Mouse (Mus musculus) inflammation-experienced regulatory T-cells, adult 6 months (primary cell): Measurements from ENCODE around the gene U2surp. TPM values are rescaled to one million over a fixed set of nuclear protein-coding genes. Genes with fewer than 3 reads are reported as not detected.

Source experiments
- ATAC-seq: one replicate; pipeline ENCODE4 v1.8.0; 2017
- polyA plus RNA-seq, 3 experiments: library from polyadenylated mRNA; unstranded; fragments of 100-300 nt; shearing (Covaris generic); gene quantifications; one replicate each; pipeline ENCODE4 v1.2.1; 2017

Gene U2surp
- polyA plus RNA-seq: 100 to 1,000 TPM; 196 to 252 (median 205) TPM

DNA sequence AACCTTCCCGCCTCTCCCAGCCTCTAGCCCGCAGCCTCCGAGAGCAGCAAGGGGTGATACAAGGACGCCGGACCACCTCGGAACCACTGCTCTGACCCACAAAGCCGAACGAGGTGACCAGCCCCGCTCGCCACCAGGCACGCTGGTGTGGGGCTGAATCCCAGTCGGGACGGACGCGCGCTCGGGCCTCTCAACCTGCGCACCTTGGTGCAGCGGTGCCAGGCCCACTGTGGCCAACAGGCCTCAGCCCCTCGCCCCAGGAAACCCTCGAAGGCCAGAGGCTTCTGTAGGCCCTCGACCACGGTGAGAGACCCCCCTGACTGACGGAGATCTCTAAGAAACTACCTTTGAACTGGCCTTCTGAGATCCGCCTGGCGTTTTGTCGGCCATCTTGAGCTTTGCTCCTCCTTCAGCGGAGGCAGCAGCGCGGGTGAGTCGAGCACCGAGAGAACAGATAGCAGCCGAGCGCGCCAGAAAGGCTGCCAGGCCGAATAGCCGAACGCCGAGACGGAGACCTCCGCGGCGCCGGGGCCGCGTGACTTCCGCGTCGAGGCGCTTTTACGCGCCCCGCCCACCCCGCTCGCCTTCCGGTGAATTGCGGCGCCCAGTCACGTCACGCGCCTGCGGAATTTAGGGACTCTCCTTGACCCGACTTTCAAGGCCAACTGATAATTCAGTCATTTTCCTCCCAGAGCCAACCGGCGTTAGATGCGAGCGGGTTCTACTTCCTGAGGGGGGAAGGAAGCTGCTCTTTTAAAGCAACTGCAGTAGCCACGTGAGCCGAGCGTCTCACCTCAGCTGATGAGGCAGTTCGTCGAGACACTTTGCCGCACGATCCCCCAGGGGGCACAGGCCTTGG lies at the start of gene U2surp:
Gene U2surp (minus strand): TSS at position 525 of the 859 bp plus-strand sequence.
- peak; percentile 88 for ATAC-seq

DNA sequence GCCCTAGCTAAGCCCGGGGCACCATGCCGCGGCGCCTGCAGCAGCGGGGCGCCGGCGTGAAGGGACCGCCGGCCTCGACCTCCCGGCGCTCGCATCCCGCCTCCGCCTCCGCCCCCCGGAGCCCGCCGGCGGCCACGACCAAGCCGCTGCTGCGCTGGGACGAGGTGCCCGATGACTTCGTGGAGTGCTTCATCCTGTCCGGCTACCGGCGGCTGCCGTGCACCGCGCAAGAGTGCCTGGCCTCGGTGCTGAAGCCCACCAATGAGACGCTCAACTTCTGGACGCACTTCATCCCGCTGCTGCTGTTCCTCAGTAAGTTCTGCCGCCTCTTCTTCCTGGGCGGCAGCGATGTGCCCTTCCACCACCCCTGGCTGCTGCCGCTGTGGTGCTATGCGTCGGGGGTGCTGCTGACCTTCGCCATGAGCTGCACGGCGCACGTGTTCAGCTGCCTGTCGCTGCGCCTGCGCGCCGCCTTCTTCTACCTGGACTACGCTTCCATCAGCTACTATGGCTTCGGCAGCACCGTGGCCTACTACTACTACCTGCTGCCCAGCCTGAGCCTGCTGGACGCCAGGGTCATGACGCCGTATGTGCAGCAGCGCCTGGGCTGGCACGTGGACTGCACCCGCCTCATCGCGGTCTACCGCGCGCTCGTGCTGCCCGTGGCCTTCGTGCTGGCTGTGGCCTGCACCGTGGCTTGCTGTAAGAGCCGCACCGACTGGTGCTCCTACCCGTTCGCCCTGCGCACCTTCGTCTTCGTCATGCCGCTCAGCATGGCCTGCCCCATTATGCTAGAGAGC lies 48.3 kb upstream of the U2surp start:
- ATAC-seq: no peak

DNA sequence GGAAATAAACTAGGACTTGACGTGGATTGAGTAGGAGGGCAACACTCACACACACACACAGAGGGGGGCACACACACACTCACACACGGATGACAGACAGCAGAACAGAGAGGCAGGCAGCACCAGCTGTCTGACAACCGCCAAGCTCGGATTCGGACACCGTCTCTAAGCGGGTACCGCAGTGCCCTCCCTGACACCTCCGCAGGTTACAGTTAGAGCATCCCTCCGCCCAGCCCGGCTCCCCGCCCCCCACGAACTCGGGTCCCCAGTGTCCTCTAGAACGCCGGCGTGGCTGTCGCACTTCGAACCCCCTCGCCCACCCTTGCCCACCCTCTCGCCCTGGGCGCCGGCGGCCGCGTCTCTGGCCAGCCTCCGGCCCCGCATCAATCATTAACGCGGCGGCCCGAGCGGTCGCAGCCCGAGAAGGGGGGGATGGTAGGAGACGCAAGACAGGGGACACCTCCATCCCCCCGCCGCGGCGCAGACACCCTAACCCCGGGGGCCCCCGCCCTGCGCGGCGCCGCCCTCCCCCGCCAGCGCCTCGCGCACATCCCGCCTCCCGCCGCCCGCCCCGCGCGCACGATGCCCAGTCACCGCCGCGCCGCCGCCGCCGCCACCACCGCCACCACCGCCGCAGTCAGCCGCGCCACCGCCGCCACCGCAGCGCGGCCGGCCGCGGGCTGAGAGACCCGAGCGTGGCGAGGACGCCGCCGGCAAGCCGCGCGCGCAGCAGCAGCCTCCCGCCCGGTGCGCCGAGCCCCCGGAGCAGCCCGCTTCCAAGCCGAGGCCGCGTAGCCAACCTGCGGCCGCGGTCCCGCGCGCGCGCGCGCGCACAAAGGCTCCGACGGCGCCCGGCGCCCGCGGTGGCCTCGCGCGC lies 47.5 kb upstream of the U2surp start, which contains the start of gene Paqr9:
Gene Paqr9 (plus strand): TSS at position 599 of the 877 bp plus-strand sequence.
- ATAC-seq: no peak

DNA sequence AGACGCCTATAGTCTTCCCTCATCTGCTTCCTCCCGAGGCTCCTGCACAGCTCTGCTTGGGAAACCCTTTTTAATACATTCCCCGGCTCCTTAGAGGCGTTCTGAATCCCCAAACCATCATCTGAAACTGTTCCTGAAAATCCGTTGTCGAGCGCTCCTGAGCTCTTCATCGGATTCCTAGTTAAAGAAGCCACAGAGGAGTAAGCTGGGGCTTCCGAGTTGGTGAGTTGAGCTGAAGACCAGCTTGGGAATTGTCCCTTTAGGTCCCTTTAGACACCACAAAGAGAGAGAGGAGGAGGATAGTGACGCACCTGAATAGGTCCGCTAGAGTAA lies 46.9 kb upstream of the U2surp start:
- ATAC-seq: no peak

DNA sequence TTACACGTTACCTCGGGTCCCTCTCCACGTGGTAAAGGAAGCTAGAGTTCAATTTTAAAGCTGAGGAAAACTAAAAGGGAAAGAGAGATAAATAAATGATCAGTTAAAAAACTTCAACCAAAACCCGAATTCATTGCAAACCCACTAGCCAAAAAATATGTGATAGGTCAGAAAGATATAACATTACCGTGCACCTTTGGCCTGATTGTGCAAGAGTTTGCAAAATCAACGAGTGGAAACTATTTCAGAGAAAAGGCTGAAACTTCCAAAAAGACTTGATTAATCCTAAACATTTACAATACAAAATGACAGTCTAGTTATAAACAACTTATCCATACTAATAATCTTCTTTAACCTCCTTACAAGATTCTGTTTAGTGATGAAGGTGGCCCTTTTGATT lies 45.9 kb upstream of the U2surp start:
- no peak for ATAC-seq

DNA sequence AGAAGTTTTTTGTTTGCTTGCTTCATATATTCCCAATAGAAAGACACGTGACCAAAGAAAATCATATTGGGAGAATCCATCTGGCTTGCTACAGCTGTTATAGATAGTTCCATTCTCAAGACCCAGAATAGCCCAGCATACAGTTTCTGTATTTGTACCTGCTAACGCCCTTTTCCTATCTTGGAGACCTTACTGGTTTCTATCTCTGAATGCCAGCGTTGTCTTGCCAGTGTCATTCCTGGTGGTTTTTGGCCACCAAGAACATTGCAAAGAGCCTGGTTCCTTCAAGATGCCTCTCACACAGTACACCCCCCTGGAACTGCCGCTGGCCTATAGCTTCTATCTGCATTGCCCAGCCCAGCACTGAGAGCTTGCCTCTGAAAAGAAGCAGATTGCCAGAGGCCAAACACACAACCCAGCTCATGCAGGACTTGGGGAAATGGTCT lies 44.3 kb upstream of the U2surp start:
- no peak for ATAC-seq

DNA sequence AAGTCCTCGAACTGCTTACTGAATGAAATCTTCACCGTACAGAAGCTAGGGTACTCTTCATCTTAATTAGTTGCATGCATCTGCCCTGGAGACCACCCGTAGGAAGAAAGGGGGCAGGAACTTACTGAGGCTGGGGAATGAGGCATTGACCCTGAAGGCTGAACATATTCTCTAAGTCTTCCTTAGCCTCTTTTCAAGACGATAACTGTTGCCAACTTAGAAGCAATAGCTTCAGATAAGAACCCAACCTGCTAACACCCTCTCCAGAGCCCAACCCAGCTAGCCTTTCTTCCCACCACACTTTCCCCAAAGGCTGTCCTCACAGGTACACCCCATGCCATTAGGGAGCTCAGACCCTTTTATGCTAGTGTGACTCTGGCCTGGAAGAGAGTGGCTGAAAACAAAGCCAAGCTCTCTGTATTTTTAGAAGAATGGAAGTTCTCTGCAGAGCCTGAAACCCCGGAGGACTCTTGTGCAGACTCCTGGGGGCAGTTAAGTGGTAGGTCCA lies 43.5 kb upstream of the U2surp start:
- ATAC-seq: no peak

DNA sequence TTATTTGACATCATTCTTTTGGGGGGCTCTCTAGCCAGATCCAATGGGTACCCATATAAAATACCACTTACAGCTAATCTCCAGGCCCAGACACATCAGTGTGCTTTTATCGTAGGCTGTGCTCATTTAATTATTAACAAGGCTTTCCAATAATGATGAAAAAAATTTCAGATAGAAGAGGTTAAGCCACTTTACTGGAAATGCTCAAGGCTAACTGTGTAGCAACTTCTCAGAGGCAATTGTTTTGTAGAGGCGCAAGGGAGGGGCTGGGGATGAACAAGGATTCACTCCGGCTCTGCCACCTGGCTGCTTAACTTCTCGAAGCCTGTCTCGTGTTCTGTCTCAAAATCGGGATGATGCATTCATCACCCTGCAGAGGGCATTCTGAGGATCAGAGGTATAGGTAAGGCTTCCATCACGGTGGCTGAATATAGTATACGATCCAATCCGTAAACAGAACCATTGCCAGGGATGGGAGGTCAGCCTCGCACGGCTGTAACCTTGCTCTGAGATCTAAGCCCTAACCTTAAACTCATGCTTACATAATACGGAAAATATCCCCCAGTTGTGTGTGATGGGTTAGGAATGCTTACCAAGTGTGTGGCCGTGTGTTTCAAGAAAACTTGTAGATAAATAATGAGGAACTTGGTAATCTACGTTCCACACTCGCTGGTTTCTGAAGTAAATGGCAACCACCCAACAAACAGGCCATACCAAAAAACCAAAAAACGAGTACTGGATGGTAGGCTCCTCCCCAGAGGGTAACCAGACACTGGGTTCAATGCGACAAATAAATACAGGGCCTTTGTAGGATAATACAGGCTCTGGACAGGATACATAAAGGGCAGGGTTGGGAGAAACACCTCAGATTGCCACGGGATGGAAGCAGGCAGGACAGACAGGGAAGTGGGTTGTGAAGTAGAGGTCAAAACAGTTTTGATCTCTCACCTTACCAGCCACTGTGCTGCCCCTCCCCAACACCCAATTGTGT lies 42.7 kb upstream of the U2surp start:
- ATAC-seq: no peak

DNA sequence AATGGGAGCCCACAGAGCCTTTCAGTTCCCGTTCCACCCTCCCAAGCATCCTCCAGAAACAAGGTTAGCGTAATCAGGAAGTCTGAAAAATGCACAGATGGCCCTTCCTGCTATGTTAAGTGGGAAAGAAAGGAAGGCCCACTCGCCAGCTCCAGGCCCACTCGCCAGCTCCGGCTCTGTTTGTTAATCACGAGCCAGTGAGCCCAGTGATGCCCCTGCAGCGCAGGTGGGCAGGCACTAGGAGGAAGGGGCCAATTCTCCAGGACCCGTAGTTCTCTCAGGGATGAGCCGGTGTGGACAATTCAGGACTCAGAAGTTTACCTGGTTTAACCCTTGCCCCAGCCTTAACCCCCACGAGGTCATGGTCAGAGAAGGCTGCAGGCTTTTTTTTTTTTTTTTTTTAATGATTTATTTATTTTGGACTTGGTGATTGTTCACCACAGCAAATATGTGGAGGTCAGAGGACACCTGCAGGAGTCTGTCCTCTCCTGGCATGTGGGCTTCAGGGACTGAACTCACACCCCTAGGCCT lies 40.4 kb upstream of the U2surp start:
- no peak for ATAC-seq

DNA sequence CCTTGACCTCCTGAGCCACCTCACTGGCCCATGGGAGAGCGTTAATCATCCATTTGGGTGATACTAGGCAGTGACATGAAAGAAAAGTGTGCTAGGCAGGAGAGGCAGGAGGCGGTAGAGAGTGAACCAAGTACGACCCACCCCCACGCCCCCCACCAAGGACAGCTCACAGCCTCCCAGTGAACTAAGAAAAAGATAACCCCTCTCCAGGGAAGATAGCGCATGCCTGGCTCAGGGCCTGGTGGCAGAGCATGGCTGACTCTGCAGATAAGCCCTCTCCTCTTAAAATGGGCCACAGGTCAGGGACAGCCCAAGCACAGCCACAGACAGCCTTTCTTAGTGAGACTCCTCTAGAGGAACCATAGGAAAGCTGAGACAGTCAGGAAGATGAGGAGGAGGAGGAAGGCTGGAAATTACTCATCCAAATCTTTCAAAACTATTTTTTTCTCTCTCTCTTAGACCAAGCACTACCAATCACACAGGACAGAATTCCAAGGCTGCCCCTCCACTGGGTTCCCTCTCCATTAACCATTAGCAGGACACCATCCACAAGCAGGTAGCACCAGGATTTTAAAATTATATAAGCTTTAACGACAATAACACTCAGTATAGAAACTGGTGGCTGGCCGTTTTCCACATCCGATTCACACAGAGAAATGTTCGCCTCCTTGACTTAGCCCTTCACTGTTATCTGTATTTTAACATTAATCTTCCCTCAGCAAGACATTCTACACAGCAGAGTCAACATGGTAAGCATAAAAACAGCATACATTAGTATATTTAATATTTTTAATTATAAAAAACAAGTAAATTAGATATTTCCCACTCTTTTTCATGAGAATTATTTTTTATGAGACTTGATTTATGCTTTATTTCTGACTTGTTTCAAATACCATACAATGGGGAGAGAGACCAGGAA lies 39.3 kb upstream of the U2surp start:
- ATAC-seq: no peak

DNA sequence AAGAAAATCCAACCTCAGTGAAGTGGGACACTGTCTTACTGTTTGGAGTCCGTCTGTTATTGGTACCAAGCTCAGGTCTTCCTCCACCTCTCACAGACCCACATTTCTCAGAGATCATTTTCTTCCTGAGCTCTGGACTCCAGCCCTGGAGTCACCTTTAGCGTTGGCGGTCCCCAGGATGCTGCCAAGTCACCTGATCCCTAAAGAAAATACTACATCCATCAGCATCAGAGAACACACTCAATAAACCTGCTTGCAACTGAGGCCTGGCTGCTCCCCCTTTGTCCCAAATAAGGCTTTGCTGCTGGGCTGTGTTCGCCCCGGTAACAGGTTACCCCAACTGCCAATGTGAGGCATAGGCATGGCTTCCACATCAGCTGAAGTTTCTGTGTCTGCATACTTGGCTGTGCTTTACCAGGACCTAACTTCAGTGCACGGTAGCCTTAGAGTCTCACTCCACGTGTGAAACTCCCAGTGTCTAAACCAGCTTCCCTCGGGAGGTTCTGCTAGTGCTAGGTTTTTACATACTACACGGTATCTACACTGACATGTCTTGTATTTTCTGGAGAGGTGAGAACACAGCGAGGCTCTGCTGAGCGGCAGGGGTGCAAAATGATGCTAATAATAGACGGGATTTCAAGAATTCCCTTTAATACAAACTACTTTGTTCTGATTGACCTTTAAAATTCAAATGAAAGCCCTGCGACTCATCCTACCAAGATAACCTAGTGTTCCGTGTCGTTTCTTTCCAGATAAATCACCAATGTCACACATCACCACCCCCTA lies 38.0 kb upstream of the U2surp start:
- ATAC-seq: no peak

DNA sequence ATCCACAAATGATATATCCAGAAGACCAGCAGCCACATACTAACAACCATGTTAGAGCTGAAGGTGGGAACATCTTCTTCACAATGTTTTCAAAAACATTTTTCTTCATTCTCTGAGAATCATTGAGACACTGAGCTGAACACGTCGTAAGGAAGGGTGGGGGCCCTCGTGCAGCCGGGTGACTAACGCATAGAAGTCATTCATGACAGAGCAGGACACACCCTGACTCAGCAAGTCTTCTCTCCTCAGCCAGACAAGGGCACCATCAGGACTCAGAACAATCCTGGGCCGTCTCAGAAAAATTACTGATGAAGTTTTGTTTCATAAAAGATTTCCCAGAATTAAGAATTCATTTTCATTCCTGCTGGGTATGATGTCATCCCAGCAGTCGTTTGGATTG lies 34.9 kb upstream of the U2surp start:
- no peak for ATAC-seq

DNA sequence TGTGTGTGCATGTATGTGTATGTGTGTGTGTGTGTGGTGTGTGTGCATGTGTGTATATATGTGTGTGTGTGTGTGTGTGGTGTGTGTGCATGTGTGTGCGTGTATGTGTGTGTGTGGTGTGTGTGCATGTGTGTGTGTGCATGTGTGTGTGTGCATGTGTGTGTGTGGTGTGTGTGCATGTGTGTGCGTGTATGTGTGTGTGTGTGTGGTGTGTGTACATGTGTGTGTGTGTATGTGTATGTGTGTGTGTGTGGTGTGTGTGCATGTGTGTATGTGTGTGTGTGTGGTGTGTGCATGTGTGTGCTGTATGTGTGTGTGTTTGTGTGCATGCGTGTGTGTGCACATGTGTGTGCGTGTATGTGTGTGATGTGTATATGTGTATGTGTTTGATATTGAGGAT lies 32.8 kb upstream of the U2surp start:
- ATAC-seq: no peak

DNA sequence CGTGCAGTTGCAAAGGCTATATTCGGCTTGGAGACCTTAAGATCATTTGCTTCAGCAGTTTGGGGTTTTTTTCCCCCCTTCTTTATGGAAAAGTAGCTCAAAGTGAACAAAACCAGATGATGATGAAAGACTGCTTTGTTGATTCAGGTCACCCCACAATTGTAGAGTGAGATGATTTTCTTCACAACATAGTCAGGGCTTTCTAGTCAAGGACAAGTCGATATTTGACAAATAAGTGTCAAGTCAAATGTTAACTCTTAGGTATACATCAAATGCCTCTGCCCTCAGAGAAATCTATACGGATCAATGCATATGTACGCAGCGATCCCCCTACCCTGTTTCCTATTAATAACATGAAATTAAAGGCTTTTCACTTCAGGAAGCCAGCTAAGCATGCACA lies 30.7 kb upstream of the U2surp start:
- no peak for ATAC-seq

DNA sequence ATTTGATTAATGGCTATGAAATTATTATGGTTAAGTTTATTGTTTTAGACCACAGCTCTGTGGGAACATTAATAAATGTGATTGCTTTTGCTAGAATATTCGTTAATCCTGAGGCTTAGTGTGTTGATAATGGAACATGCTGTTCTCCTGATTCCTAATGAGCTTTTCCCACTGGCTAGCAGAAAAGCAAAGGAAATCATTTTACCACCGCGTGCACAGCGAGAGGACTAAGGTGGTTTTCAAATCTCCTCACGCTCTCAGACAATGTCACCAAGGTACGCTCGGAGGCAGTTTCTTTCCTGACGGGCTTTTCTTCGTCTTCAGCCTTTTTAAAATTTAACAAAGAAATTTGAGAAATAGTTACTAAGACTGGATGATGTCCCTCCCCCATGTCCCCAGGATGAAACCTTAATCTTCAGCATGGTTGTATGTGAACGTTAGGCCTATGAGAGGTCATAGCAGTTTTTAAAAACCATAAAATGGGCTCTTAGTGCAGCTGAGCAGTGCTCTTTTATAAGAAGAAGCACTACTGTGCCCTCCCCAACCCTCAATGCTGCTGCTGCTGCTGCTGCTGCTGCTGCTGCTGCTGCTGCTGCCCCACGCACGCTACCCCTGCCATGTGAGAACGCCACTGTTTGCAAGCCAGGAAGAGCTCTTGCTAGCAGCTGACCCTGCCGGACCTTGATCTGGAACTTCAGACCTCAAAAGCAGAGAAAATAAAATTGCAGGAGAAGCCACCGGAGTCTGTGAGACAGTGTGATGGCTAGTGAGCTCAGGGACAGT lies 30.0 kb upstream of the U2surp start:
- no peak for ATAC-seq

DNA sequence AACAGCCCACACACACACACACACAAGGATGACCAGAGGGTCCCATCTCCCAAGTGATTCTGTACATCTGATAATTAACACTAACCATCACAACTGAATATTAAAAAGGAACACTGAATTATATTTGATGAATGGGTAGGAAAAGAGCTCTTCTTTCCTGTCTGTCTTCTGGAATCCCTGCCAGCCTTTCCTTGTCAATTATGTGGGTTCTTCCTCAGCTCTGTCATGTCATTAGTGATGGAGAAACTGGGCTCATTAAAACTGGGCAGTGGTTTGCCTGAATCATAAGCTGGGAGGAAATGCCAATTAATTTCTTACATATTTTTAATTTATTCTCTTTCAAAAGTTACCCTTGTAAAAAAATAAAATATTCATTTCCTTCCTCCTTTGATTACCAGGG lies 29.4 kb upstream of the U2surp start:
- no peak for ATAC-seq

DNA sequence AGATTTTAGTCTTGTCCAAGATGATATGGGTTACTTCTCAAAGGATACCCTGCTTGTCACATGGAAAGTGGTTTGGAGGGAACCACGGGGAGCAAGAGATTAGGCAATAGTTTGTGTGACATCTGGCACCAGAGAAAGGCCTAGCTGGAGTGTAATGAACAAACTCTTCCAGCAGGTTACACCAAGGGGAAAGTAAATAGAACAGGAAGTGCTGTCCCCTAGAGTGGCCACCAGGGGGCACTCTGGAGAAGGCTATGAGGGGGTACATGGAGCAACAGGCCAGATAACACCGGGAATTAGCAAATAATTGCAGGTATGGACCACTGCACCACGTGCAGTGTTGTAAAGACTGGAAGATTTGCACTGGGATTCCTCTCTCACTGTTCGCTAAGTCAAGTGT lies 28.7 kb upstream of the U2surp start:
- no peak for ATAC-seq

DNA sequence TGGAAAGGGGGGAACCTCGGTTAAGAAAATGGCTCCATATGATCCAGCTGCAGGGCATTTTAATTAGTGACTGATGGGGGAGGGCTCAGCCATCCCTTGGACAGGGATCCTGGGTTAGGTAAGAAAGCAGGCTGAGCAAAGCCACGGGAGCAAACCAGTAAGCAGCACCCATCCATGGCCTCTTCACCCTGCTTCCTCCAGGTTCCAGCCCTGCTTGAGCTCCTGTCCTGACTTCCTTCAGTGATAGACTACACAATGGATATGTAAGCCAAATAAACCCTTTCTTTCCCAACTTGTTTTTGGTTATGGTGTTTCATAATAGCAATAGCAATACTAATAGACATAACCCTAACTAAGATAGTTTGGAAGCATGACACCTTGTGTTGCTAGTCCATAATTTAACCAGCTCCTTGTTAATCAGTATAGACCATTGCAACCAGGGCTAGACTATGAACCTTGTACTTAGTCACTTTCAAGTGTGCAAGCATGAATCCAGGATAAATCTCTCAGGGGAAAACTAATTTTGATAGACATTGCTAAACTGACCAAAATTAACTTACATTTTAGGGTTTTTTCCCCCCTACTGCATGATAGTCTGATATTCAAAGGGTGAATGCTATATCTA lies 27.5 kb upstream of the U2surp start:
- ATAC-seq: no peak
